Mouse (Mus musculus) embryo, embryonic 11 days (tissue): Measurements from ENCODE around the gene E030018B13Rik.

Experiments used
- DNase-seq: peaks from one replicate; pipeline ENCODE4 v3.0.0-alpha.2; 2015

E030018B13Rik gene

GRCm38 (mm10) chr7:63916268-63916907 lies at the start of gene E030018B13Rik:
E030018B13Rik (plus strand) TSS chr7:63916857.
- no peak for DNase-seq

DNA sequence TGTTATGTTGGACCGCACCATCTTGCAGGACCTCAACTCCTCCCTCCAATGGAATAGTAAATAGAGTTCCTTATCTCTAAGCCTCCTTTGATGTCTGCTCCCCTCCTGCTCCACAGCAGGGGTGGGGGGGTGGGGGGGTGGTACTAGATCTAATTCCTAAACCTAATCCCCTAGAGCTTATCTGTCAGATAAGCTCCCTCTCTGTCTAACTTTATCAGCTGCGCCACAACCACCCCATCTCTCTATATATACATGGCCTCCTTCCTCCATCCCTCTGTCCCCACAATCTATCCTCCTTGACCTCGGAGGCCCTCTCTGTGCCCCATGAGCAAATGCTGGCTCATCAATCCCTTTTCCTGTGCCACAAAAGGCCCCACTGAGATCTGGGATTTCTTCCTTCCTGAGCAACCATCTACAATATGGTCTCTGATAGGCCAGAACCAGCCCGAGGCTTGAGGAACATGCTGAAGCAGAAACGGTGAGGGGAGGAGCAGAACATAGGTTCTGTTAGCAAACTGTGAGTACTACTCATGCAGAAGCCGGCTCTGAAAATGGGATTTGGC lies 48.2 kb upstream of the E030018B13Rik start:
- no peak for DNase-seq

- DNase-seq = no peak
Observed at GRCm38 (mm10) chr7:63871698-63872097, 45.0 kb upstream of the E030018B13Rik start.

DNA sequence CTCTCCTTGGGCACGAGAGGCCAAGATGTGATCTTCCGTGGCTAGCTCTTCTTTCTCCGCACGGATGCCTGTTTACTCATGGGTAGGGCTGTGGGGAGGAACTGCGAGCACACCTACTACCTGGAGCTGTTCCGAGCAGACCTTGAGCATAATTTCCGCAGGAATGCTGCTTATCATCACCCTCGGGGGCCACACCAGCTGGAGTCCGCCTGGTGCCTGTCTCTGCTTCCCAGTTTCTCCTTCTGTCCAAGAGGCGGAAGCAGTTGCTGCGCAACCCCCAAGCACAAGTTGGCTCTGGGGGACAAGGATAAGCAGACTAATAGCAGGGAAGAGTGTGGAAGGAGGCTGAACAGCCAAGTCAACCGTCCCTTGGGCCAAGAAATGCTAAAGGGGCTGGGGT lies 42.8 kb upstream of the E030018B13Rik start:
- no peak for DNase-seq

GRCm38 (mm10) chr7:63875686-63876085 lies 41.0 kb upstream of the E030018B13Rik start:
- no peak for DNase-seq

- no peak for DNase-seq
Observed at GRCm38 (mm10) chr7:63876640-63877039, 40.0 kb upstream of the E030018B13Rik start.

DNA sequence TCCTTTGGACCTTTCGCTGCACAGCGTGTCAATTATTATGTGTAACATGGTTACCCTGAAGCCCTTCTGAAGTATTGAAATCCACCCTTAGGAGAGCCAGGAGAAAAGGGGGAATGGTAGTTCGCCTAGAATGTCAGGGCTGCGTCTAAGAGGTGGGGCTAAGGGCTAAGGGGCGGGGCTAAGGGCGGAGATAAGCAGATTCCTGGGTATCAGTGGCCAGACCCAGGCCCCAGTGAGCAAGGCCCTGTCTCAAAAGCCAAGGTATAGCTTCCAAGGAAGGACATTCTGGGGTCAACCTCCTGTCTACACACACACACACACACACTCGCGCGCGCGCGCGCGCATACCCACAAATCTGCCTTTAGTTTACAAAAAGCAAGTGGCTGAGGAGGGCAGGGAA lies 39.0 kb upstream of the E030018B13Rik start:
- DNase-seq = peak; percentile 30

DNA sequence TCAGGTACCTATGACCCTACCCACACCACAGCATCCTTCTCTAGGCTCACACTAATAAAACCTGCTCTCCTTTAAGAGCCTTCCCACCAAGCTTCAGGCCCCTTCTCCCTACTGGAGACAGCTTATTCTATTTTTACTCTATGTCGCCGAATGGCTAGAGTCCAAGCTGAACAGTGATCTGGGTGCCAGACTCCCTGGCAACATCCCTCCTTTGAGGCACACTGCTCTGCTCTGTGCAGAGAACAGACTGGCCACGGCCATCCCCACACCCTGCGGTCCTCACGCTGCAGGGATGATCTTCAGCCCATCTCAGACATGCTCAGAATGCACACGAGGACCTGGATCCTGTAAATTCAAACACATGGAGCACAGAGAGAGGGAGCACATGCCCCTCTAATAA lies 37.1 kb upstream of the E030018B13Rik start:
- no peak for DNase-seq

- no peak for DNase-seq
Observed at GRCm38 (mm10) chr7:63882739-63883138, 33.9 kb upstream of the E030018B13Rik start.

DNA sequence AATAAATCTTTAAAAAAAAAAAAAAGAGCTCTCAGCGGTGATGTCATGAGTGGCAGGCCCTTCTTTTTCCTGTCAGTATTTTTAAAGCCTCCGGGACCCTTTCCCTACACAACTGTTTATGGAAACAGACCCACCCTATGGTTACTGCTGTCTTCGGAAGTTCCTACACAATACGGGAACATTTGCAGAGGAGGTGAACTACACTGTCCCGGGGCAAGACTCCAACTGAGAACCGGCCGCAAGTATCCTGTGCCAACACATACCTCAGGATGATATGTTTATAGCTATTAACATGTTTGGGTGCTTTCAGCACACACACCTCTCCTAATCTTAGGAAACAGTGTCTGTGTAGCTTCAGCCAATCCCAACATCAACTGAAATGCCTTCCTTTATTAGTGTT lies 31.6 kb upstream of the E030018B13Rik start:
- DNase-seq = no peak

DNA sequence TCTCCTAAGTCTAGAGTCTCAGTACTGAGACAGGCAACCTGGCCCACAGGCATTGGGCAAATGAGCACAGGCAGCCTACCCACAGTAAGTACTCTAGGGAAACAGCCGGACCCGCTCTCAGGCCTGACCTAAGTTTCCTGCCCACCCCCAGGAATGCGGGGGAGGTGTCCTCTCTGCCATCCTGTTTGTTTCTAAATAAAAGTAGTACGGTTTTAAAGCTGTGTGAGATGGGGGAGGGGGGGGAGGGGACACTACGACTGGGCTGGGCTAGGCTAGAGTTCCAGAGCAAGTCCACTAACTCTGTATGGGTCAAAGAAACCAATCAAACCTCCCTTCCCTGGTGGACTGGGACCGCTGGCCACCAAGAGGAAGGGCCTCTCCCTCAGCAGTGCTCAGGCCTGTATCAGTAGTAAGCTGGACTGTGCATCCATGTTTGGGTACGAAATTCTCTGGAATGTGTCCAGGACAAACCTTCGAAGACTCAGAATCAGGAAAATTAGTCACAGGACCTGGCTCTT lies 29.6 kb upstream of the E030018B13Rik start:
- no peak for DNase-seq

DNA sequence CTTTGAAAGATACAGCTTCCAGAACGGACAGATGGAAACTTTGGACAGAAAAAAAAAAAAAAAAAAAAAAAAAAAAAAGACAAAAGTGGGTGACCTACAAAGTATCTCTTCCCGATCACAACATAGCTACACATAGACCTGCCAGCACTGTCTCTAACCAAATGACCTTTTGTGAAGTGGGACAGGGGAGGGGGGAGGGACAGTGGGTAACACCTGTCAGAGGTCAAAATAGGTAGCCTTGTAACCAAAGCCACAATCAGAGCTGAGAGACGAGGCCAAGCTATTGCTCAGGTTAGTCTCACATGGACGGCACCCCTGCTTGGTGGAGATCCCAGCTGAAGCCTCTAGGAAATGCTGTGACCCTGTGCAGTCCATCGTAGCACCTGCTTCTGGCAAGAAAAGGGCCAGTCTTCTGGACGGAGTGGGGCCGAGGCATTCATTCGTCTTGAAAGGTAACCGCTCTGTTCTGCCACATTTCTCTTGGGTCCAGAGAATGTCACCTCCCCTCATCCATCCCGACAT lies 29.0 kb upstream of the E030018B13Rik start:
- DNase-seq = no peak

DNA sequence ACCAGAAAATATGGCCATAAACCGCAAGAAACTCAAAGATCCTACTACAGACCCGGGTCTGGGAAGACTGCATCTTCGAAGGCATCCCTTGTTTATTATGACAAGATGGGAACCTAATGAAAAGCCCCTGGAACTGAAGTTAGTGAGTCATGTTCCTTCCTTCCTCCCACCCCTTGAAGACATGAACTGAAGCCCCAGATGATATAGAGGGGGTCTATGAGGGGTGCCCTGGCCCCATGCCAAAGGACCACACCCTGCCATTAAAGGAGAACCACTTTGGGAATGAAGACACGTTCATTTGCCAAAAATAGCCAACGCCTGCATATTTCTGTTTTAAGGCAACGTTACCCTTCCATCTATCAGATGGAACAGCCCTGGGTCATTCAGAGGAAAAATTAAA lies 28.0 kb upstream of the E030018B13Rik start:
- DNase-seq = no peak

DNA sequence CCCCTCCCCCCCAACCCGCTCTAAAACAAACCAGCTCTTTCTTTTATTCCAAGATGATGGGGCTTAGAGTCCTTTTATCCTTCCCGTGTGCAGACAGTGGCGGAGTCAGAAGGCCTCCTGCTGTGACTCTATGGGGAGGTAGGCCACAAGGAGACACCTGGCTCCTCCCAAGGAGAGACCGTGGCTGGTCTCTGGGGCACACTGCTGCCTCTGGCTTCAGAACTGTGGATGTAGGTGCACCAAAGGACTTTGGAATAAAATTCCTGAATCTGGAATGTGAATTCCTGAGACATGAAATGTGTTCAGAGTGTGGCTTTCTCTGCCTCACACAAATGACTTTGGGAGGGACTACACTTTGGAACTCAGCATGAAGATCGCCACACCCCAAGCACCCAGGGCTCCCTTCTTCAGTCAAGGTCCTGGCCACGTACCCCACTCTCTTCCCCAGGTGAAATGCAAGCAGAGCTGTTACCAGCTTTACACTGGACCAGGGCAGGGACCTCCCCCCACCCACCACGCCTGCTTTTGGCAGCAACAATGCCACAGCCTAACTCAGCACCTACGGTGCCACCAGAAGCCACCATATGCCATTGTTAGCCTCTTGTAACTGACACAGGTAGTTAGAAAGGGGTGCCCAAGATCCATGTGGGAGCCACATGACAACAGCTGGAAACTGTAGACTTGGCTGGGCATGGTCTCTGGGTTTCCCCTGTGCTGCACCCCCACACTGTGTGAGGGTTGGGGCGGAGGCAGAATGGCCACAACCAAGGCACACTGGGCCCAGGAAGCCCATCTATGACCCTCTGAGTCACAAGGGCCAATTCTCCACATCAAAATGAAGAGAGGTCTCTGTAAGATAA lies 27.3 kb upstream of the E030018B13Rik start:
- DNase-seq = no peak

- no peak for DNase-seq
Observed at GRCm38 (mm10) chr7:63891488-63892075, 25.1 kb upstream of the E030018B13Rik start.

DNA sequence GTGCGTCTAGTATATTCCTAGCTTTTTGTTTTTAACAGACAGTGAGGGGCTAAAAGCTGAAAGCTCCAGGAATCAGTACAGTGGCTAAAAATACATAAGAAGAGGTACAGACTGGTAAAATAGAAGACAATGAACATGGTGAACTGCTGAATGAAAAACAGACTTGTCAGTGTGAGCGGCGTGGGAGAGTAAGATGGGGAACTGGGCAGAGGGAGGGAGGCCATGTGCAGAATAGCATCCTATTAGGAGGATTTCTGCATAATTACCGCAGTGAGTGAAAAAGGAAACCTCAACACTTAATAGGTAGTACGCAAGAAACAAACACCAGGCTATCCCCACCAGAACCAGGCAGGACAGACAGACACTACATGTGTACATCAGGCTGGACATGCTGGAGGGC lies 23.5 kb upstream of the E030018B13Rik start:
- no peak for DNase-seq

DNA sequence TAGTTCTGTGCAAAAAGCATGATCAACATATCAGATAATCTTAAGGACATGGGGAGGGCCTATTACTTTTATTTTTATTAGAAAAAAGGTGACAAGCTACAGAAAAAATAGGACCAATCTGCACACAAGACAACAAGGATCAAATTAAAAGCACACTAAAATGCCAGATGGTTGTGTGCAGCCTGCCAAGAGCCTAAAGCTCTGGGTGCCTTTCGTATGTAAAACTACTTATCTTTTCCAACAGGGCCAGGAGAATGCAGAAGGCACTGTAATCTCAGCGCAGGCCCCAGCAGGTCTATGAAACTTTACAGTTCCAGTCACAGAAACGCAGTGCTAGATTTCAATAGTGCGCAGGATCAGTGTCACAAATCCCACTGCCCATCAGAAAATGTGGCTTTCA lies 22.9 kb upstream of the E030018B13Rik start:
- DNase-seq = no peak

DNA sequence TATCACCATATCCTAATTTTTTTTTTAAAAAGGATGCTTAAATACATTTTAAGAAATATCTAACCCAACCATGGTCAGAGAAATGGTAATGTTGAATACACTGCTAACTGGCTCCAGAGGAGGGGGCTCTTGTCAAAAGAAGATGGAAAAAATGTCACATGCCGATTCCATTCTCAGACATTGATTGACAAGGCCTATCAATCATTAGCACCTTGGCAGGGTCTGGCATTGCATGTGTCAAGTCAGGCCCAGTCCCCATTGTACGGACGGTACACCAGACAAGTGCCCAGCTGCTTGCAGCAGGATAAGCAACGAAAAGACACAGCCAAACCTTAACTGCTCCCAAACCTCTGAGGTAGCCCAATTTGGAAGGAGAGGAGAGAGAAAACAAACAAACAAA lies 22.0 kb upstream of the E030018B13Rik start:
- DNase-seq = no peak

DNA sequence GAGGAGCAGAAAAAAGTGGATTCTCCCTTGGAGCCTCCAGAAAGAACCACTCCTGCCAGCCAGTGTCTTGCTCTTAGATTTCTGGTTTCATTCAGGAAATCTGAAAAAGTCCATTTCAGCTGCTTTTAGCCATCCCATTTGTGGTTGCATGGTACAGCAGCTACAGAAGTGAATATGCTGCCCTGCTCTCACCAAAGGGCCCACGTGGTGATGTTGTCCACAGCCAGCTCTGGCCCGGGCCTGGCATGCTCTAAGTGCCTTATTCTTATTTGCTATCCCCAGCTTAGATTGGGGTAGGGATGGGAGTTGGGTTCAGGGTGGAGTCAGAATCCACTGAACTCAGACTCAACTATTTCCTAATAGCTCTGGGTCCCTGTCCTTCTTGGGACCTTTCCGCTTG lies 21.4 kb upstream of the E030018B13Rik start:
- no peak for DNase-seq

DNA sequence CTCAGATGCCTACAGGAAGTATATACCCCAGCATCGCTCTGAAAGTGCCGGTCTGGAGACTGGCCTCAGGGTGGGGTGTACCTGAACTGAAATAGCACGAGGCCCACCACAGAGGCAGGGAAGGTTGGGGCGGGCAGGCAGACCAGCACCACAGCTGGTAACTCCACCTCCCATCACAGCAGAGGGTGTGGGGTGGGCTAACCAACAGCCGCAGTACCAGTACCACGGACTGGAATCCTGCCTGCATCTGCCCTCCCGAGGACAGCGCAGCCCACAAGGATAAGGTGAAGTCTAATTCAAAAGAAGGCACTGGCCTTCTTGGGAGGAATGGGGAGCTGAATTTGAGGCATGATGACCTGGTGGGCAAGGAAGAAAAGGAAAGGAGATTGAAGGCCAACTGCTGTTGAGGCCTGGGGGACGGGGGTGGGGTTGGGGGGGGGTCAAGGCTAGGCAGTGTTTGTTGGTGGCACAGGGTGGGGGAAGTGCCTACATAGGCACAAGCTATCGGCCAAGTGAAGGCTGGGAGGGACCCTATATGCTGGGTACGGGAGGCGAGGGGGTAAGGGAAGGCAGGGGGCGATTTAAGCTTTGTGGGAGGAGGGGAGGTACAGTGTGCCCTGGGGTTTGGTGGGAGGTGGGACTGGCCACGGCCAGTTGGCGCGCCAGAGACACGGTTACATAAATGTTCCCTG lies 20.2 kb upstream of the E030018B13Rik start:
- no peak for DNase-seq

DNA sequence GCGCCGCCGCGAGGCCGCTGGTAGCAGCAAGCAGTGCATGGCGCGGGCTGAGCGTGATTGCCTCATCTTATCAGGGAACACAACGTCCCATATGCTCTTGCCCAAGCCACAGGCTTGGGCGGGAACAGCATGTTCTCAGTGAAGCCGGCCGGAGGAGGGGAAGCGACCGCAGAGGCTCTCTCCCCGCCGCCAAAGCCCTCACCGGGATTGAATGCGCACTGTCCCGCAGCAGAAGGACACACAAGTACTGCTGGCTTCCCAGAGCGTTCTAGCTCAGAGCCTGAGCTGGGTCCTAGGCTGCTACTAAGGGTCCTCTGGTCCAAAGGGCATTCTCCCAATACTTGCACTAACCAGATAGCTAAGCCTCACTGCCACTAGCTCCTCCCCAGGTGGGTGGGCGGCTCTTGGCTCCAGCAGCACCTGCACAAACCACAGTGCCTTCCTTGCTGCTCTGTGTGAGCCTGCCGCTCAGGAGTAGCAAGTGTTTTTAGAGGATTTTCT lies 19.6 kb upstream of the E030018B13Rik start:
- peak; percentile 91 for DNase-seq

DNA sequence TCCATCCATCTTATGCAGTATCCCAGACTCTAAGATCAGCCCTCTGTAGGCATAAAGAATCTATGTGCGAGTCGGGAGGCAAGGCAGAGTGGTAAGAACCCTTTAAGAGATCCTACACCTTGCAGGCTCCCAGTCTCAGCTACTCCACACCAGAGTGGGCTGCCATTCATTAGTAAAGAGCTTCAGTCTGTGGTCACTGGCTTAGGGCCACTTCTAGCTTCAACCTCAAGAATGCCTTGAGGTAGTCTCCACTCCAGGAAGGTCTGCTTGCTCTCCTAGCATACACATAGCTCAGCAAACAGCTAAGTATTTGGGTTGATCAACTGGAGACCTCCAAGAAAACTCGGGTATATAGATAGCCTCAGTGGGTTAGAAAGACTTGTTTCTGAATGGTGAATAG lies 19.0 kb upstream of the E030018B13Rik start:
- DNase-seq = no peak
